Mouse (Mus musculus): ENCODE data around the gene Dao.

Dao gene

DNA sequence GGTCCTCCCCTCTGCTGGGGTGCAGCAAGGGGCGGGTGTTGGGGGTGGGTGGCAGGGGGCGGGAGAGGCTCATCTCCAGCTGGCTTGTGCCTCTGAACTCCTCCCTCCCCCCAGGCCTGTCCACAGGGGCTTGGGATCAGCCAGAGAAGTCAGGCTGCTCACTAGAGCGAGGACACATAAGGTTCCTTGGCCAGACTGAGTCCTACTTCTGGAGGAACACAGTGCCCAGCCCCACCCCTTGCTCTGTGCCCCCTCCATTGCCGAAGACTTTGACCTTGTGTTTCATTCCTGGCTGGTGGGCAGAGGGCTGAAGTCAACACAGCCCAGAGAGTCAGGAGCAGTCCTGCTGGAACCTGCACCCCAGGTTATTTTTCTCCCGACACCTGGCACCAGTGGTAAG, at the start of gene Dao:
Dao (plus strand) TSS at position 162 of the 400 bp plus-strand sequence.
- no peak for DNase-seq

DNA sequence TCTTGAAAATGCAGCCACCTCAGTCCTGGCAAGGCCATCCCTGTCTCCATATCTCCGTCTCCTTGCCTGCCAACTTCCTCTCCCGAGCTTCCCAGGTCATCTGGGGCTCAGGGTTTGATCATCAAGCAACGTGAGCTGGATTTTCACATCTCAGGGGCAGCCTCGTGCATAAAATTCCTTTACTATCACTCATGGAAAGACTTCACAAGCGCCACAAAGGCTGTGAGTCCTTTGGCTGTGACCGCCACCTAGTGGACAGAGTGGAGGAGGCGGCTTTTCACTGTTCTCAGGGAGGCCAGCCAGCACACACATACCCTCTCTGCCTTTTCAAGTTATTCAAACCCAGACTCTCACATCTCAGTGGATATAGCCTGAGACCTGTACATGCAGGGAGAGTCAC, 49.1 kb upstream of the Dao start:
- peak; percentile 79 for DNase-seq

DNA sequence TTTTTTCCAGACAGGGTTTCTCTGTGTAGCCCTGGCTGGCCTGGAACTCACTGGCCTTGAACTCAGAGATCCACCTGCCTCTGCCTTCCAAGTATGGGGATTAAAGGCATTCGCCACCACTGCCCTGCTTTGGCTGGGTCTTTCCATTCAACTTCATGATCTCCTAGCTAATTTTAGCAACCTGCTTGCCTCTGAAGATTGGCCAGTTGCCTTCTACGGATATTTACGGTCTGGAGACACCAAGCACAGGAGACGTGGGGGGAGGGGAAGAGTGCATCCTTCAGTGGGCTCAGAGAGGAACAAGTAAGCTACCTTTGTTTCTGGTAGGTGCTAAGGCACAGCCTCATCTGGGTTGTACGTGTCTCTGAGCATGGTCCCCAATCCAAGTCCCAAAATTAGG, 48.2 kb upstream of the Dao start:
- no peak for DNase-seq

DNA sequence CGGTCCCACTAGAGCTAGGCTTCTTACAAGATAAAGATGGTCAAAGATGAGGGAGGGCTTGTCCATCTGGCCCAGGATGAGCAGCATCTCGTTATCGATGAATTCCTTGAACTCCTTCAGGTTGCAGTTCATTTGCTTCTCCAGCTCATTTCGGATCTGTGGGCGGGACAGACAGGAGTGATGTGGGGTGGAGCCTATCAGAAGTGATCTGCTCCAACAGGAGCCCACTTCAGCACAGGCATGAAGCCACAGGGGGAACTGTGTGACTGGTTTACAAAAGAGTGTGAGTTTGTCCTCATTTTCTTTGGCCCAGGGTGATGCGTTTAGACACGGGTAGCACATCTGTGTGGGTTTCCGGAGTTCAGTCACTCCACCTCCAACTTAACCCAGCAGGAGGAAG, 47.8 kb upstream of the Dao start:
- no peak for DNase-seq

DNA sequence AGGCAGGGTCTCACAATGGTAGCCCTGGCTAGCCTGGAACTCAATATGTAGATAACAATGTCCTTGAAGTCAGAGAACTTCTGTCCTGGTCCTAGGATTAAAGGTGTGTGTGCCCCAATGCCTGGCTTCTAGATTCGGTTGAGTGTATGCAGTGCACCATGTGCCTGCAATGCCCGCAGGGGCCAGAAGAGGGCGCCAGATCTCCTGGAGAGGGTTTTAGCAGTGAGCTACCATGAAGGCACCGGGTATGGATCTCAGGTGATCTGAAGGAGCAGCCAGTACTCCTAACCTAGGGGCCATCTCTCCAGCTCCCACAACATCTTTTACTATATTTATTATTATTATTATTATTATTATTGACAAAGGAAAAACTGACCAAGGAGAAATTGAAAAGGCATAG, 47.0 kb upstream of the Dao start:
- DNase-seq: peak; percentile 81

DNA sequence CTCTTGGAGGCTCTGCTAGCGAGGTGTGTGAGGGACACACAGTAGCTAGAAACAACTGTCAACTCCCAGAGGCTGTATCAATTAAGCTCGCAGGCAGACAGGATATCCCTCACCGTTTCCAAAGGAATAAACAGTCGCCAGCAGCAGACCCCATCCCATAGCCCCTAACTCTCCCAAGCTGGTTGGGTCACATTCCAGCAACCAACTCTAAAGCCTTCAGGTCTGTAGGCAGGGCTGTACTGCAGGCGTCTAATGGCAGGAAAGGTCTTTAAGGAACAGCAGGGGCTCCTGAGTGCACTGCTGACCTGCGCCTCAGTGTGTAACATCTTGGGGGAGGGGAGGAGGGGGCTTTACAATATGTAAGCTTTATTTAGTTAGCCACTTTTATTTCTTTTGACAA, 44.5 kb upstream of the Dao start:
- no peak for DNase-seq

DNA sequence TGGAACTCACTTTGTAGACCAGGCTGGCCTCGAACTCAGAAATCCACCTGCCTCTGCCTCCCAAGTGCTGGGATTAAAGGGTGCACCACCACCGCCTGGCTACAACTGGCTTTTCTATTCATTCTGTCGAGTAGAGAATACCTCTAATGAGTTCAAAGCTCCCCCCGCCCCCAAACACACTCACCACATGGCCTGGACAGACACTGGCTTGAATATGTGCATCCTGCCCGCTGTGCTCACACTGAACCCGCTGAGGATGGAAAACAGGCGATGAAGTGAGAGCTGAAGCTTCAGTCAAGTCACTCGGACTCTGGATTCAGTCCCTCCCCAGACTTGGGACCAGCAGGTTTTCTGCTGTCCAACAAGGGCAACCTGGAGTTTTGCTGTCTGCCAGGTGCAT, 43.1 kb upstream of the Dao start:
- no peak for DNase-seq

DNA sequence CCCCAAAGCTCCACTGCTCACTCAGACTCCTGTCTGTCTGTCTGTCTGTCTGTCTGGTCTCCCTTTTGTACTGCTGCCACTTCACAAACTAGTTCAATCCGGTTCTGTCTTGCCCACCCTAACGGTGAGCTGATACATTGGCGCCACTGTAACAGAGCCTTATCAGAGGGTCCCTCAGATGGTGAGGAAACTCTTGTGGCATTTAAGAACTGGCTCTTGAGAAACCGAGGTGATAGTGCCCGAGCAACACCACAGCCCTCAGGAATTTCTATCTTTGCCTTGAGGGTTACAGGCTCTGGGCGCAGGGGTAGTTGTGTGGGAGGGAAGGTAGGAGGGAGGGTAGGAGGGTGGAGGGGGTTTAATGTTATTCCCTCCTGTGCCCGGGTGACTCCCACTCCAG, 41.7 kb upstream of the Dao start:
- no peak for DNase-seq

DNA sequence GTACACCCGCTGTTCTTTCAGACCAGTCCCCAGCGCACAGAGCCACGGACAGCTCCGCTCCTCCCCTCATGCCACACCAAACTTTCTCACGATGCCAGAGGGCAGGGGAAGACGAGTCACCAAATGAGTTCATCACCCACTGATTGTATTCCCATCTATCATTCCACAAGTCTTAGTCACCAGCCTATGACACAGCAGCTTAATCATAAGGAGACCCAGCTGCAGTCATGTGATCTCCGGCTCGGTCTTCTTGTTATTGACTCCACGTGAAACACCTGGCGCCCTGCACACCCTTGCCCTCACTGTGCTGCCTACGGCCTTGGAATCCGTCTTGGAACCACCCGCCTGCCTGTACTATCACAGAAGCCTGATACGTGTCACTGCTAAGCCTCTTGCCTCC, 38.5 kb upstream of the Dao start:
- DNase-seq: no peak

DNA sequence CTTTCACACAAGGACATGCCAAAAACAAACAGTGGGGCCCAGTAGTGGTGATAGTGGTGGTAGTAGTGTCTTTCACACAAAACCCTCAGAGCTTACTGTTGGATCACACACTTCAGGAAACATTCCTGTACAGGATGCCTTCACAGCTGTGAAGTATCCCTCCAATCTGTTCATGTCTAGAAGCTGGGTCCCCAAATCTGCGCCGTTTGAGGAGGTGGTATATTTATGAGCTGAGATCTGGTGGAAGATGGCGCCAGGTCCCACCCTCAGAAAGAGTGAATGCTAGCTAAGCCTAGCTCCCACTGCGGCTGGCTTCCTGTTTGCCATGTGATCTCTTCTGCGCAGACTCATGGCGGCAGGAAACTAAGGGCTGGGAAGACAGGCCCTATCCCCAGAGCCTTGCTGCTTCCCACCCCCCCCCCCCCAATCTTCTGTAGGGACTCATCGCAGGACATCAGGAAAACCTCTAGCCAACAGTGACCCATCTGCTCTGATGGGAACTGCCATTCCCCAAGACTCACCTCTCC, 37.8 kb upstream of the Dao start:
- DNase-seq: no peak

DNA sequence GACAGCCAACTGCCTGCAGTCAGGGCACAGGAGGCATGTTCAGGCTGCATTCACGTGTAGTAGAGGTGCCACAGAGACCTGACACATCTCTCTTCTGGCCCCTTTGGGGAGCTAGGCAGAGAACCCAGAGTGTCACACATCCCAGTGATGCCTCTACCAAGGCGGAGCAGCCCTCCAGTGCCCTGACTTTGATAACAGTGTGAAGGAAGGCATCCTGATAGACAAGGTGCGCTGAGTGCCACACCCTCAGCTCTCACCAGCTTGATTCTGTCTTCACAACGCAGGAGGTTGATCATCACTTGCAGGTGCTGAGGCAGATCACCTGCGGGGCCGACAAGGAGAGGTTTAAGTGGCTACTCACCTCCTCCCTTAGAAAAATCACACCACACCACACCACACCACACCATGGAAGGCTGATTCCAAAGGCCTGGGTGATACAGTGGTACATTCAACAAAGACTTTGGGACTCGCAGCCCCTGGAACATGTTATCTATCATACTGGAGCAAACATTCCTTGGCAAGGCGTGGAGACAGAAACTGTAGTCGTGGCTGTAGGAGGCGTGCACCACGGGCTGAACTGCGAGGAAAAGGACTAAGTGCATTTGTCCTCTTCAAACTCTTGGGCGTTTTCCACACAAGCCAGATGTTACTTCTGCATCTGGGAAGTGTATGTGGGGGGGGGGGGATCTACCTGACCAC, 36.9 kb upstream of the Dao start:
- DNase-seq: no peak

DNA sequence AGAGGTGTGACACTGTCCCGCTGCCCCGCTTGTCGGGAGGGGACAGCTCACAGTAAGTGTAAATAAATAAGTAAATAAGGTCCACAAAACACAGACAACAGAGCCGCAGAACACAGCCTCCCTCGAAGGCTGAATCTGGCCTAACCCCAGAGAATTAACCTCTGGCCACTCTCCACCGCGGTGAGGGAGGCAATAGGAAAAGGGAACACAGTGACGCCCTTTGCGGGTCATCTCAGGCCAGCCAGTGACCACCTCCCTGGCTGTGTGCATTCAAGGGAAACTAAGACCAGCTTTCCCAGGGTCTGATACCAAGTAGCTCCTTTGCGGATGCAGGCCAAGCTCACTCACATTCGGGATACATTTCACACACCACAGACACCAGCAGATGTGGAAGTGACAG, 35.1 kb upstream of the Dao start:
- DNase-seq: no peak

DNA sequence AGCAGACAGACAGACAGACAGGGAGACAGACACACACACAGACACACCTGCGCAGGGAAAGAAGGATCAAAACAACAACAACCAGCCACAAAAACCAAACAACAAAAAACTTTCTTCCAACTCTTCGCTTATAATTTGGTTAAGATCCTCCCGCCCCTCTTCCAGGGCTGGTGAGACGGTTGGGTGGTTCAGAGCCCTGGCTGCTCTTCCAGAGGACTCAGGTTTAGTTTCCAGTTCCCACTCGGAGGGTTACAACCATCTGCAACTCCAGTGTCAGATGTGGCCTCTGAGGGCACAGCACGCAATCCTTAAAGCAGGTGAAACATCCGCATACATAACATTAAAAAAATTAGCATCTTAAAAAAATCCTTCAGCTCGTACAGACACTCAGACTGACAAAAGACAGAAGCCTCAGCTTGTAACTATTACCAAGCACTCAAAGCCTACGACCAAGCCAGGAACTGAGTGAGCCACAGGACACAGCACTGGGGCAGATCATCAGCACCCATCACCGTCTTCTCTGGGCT, 32.0 kb upstream of the Dao start:
- DNase-seq: no peak

DNA sequence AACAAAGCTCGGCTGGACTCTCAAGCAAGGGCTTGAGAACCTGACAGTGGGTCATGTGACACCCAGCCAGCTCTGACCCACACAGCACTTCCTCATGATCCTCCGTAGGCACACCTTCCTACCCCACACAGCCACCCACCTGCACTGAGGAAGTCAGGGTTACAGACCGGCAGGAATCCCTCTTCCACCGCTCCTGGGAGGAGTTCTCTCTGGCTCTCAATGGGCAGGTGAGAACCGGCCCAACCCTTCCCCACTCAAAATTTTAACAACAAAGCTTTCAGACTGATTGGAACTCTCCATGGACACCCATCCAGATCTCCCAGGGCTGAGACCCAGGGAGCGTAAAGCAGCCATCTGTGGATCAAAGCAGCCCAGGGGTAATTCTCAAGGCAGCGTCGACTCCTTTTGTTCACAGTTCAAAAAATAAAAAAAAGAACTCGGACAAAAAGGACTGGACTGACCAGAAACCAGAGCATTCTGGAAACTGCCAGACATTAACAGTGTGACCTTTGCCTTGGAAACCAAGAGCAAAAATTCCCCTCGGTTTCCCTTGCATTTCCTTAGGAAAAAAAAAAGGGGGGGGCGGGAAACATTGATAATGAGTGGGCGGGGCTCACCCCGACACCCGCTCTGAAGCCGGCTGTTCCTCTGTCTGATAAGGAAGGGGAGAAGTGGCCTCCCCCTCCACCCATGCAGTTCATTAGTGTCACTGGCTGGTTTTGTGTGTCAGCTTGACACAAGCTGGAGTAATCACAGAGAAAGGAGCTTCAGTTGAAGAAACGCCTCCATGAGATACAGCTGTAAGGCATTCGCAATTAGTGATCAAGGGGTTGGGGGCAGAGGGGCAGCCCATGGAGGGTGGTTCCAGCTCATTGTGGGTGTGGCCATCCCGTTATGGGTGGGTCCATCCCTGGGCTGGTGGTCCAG, 30.7 kb upstream of the Dao start:
- no peak for DNase-seq

DNA sequence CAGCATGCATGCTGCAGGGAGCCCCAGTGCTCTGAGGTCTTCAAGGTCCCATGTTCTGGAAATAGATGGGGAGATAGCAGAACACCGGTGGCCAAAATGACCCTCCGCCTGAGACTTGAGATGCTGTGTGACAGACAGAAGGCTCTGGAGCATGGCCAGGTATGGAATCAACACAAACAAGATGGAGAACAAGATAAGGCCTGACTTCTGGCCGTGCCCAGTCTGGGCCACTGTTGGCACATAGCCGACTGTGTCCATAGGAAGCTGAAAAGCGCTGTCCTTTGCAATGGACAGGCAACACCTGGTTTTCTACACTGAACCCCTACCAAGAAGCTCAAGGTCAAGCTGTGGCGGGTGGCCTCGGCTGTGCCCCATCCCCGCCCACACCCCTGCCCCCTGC, 29.7 kb upstream of the Dao start:
- DNase-seq: no peak

DNA sequence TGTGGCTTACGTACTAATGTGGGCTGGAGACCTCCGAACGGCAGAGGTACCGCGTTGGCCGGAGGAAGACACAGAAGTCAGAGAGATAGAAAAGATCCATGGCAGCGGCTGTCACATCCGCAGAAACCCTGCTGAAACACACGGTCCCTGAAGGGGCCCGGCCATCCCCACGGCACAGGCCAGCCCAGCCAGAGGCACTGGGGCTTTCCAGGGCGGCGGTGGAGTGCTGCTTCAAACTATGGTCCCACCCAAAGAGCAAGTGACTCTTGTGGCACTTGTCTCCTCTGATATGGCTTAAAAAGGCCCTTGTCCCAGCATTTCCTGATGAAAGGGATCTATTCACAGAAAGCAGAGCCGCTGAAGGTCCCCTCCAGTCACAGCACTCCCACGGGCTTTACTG, 28.9 kb upstream of the Dao start:
- no peak for DNase-seq

DNA sequence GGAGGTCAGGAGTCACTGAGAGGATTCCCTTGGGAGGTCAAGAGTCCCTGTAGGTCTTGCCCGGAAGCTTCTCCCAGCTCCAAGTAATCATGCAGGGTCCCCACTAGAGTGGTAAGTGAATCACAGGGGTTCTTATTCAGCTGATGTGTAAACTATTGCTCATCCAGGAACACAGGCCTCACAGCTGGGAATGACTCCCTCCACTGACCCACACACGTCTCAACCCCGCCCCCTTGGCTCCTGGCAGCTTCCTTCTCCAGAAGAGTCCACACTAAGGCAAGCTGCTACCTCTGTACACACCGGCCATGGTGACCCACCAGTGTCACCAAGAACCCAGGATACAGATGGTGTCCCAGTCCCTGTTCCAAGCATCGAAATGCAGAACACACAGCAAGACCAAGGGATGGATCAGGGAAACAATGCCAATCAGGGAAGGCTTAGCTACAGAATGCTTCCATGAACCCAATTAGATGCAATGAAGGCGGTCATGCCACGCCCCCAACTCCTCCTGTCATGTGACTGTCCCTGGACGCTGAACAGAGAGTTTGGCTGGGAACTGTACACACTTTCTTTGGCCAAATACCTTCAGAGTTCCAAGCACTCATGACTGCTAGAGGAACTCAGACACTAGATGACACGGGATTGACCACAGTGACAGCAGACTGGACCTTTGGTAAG, 27.8 kb upstream of the Dao start:
- DNase-seq: no peak

DNA sequence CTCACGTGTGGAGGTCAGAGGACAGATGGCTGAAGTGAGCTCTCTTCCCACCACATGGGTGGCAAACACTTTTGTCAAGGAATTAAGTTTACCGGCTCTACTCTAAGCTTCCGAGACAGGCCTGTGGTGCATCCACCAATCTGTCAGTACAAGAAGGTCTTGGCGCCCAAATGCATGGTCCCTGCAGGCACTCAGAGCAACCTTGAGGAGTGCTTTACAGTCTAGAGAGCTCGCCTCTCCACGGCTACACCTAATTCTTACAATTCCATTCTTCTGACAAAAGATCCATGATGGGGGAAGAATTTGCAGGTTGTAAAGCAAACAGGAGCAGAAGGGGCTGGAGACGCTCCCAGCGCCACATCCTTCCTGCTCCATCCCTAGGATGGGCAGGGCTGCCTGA, 26.9 kb upstream of the Dao start:
- no peak for DNase-seq

DNA sequence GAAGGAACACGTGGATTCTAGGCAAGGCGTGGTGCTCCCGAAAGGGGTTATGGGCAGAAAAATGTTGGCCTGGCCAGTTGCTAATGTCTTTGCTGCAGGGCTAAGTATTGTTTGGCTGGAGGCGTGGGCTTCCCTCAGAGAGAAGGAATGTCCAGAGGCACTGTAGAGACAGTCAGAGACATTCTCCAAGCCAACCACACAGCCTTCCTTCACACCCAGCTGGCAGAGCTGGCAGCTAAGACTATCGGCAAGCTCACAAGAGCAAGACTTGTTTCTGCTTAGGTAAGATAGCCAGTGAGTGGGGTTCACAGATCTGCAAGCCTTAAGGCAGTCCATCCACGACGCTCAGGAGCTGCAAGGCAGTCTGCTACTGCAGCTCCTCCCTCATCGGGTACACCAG, 26.2 kb upstream of the Dao start:
- DNase-seq: no peak

DNA sequence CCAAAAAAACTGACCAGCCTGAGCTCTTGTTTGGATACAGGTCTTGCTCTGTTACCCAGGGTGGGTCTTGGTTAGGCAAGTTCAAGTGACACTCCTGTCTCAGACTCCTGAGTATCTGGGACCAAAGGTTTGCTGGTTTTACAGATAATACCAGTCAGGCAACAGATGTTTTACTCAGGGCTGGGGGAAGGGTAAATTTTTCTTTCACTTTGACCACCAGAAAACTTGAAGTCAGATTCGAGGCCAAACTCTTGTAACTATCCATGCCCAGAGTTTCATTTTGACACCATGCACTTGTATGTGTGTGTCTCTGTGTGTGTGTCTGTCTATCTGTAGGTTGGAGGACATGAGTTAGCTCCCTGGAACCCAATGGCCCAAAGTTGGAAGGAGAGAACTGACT, 23.0 kb upstream of the Dao start:
- no peak for DNase-seq

DNA sequence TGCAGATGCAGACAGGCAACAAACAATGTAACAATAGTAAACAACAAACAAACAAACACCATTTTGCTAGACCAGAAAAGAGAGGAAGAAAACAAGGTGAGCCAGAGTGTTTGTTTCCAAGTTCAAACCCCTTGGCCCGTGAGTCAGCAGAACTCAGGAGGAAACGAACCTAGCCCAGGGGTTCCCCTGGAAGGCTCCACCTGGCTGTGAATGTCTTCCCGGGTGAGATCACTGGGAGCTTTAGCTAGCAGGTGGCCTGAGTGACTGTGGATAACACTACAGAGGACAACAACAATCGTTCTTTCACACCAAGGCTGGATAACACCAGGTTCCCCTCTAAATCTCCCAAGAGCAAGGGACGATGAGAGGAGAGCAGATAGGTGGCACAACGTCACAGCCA, 22.3 kb upstream of the Dao start:
- no peak for DNase-seq

DNA sequence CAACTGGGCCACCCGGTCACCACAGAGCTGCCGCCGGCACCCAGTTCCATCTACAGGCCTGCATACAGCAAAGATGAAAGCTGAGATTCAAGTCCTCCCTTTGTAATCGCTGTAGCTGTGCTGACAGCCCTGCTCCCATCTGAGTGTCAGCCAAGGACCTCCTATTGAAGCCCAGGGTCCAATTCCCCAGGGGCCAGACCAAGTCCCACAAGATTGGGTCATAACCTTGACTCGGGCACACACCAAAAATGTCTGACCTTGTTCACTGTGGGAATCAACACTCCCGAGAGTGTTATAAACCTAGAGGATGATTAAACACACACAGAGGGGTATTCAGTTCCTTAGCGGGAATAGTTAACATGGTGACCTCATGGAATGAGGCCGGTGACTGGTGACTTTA, 21.7 kb upstream of the Dao start:
- DNase-seq: no peak

DNA sequence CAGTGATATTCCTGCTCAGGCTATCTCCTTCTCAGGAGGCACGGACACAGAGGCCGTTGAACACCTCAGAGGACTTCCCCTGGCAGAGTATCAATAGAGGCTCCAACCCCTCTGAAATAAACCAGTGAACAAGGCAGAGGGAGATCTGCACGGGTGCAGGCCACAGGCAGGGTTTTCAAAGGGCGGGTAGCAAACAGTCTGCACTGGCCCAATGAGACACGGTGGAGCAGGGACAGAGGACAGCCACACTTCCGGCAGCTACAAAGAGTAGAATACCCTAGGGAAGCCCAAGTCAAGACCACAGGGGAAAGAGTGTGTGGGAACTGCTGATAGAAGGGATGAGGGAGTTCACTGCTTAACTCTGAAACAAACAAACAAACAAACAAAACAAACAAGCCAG, 20.0 kb upstream of the Dao start:
- no peak for DNase-seq
